Mouse (Mus musculus) lung, postnatal 0 days (tissue): ENCODE results near the gene Foxm1. TPM values are rescaled to one million over a fixed set of nuclear protein-coding genes. Genes with fewer than 3 reads are reported as not detected.

Experiments
- ATAC-seq: fragments of 200-750 bp; cut with Nextera tagmentation; 2 replicates; pipeline ENCODE4 v1.8.0; 2017; ENCODE audit warnings: moderate library complexity
- DNase-seq: peaks from one replicate; pipeline ENCODE4 v3.0.0-alpha.2; 2016; ENCODE audit warnings: low spot score
- H3K27ac ChIP-seq: fragments of 300-500 bp; sonication (generic); 2 replicates; pipeline ENCODE4 v1.5.1; 2014; ENCODE audit warnings: antibody characterized with exemption, mild to moderate bottlenecking, low read length, mixed read lengths
- H3K27me3 ChIP-seq: fragments of 300-500 bp; sonication (generic); replicated peaks from 2 replicates; pipeline ENCODE4 v1.6.1; 2014; ENCODE audit warnings: low read length, mixed read lengths; ENCODE audit not compliant: insufficient read depth
- H3K36me3 ChIP-seq: fragments of 300-500 bp; sonication (generic); 2 replicates; pipeline ENCODE4 v1.6.1; 2014; ENCODE audit warnings: low read length, mixed read lengths; ENCODE audit not compliant: insufficient read depth
- H3K4me1 ChIP-seq: fragments of 300-500 bp; sonication (generic); 2 replicates; pipeline ENCODE4 v1.6.1; 2014; ENCODE audit warnings: antibody characterized with exemption, low read depth, low read length, mixed read lengths; ENCODE audit not compliant: insufficient read depth
- H3K4me2 ChIP-seq: fragments of 300-500 bp; sonication (generic); replicated peaks from 2 replicates; pipeline ENCODE4 v1.6.1; 2014; ENCODE audit warnings: low read depth, mild to moderate bottlenecking, low read length, moderate library complexity, mixed read lengths
- H3K4me3 ChIP-seq: fragments of 300-500 bp; sonication (generic); 2 replicates; pipeline ENCODE4 v1.5.1; 2014; ENCODE audit warnings: low read depth, low read length
- H3K9ac ChIP-seq: fragments of 300-500 bp; sonication (generic); replicated peaks from 2 replicates; pipeline ENCODE4 v1.6.1; 2014; ENCODE audit warnings: low read depth, mild to moderate bottlenecking
- H3K9me3 ChIP-seq: fragments of 300-500 bp; sonication (generic); 2 replicates; pipeline ENCODE4 v1.6.1; 2016; ENCODE audit warnings: low read length, mixed read lengths
- CTCF ChIP-seq: IDR thresholded peaks from 2 replicates; pipeline ENCODE4 v1.5.1; 2016; ENCODE audit warnings: antibody characterized with exemption, mild to moderate bottlenecking
- EP300 ChIP-seq: IDR thresholded peaks from 2 replicates; pipeline ENCODE4 v1.6.1; 2016; ENCODE audit warnings: antibody characterized with exemption, mild to moderate bottlenecking, control low read depth
- WGBS: fragments of 180-500 bp; shearing (Covaris S2); extraction: QIAGEN DNeasy Blood & Tissue Kit; methylation state at CpG from one replicate; pipeline ENCODE4 v1.1.7; 2014; 5-methylcytosine and 5-hydroxymethylcytosine counted together
- polyA plus RNA-seq: library from polyadenylated mRNA; unstranded; fragments of >200 nt; fragmentation: Nextera tagmentation; extraction: Ambion mirVana; gene quantifications from 2 replicates; pipeline ENCODE4 v1.2.1, GENCODE M21; 2015

Gene Foxm1
- polyA plus RNA-seq, 1 experiment from 2014 or later = 1.3 TPM

DNA sequence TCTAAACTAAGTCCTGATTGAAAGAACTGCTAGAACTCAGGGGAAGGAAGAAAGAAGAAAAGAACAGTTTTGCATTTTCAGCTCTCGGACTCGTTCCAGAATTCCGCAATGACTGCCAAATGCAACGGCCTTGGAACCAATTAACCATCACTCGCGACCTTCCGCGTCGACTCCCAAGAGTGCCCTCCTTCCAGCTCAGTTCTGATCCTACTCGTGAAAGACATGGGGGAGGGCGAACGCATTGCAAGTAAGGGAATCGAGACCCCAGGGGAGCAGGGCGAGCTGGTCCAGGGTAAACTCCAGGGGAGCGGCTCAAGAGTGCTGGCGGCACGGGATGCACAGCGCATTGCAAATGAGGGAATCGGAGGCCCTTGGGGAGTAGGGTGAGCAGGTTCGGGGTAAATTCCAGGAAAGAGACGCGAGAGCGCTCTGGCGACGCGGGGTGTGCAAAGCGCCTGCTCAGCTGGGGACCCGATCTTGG is 7.5 kb upstream of the Foxm1 start:
- Histone ChIP-seq H3K4me2 (peak overlapping the region; percentile 91), H3K36me3 (no peaks in the 10 kb centered on the region), H3K9me3 (no peaks in the 10 kb centered on the region), H3K9ac (peak overlapping the region; percentile 51), H3K27me3 (no peaks in the 10 kb centered on the region), H3K4me1 (0 out of 2 replicates have a peak, but pooled peaks cover 3% of the 10 kb centered on the region), H3K27ac (peak overlapping the region; percentile 84), H3K4me3 (peak overlapping the region; percentile 77)
- DNase-seq = peak; percentile 49
- whole genome bisulfite sequencing = under 1% methylated on average over 27 of the region's 28 CpGs
- ATAC-seq = peak; percentile 63
- TF ChIP-seq CTCF = no peak
- TF ChIP-seq EP300 = no peak

- TF ChIP-seq CTCF (0 out of 2 replicates have a peak, but pooled peaks have one; percentile 0), EP300 (no peak)
- Histone ChIP-seq H3K9ac (peak within 1 kb of the TSS; percentile 51), H3K4me2 (peak within 1 kb of the TSS; percentile 91), H3K36me3 (no peaks in the 10 kb centered on the region), H3K9me3 (no peaks in the 10 kb centered on the region), H3K4me1 (0 out of 2 replicates have a peak, but pooled peaks cover 3% of the 10 kb centered on the region), H3K4me3 (peak within 1 kb of the TSS; percentile 77), H3K27ac (peak within 1 kb of the TSS; percentile 84), H3K27me3 (no peaks in the 10 kb centered on the region)
- ATAC-seq (peak; percentile 100), DNase-seq (peak; percentile 97)
- WGBS = 4% methylated on average over 35 of the region's 42 CpGs
These were observed 6.9 kb upstream of the Foxm1 start, which contains the start of gene Tulp3 for GRCm38 (mm10) chr6:128355726-128356416. TSS of gene Tulp3 (minus strand) at chr6:128355851.

DNA sequence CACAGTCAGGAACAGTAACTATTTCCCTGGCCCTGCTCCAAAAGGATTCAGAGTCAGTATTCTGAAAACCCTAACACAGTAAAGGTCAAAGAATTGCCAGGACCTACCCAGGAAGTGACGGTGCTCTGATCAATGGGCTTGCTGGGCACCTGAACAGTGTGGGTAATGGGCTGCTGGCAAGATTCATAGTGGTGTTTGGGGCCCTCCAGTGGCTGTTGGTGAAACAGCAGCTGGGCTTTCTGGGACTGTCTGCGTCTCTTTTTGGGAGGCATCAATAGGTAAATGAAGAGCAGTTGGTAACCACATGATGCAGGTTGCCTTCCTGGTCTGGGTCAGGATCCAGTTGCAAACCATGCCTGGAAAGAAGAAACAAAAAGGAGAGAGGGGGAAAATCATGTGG is 3.8 kb upstream of the Foxm1 start:
- Histone ChIP-seq H3K4me1 (0 out of 2 replicates have a peak, but pooled peaks cover 3% of the 10 kb centered on the region), H3K27me3 (no peaks in the 10 kb centered on the region), H3K9ac (no peak overlapping the region), H3K4me2 (no peak overlapping the region), H3K4me3 (no peak overlapping the region), H3K36me3 (no peaks in the 10 kb centered on the region), H3K9me3 (no peaks in the 10 kb centered on the region), H3K27ac (no peak overlapping the region)
- ATAC-seq (no peak), DNase-seq (peak; percentile 36)
- TF ChIP-seq EP300 (no peak), CTCF (peak; percentile 87)
- WGBS = 19% methylated on average over 2 of the region's 2 CpGs

DNA sequence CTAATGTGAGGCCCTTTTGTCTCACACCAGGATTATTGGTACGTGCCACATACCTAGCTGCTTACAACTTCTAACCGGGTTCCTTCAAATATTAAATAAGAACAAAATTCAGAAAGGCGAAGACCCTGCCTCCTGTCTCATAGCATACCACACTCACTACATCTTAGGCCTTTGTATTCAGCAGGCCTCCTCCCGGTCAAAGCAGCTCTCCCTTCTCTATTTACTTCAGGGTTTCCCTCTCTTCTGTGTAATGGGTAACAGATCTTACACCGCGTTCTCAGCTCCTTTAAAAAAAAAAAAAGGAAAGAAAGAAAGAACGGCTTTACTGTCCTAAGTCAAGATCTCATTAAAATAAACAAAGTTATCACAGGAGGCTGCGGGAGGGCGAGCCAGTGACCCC is 866 bp upstream of the Foxm1 start:
- no peak for DNase-seq
- TF ChIP-seq EP300 = no peak
- TF ChIP-seq CTCF = no peak
- peak overlapping the region; percentile 100 for H3K4me2 ChIP-seq
- peak overlapping the region; percentile 95 for H3K27ac ChIP-seq
- no peaks in the 10 kb centered on the region for H3K9me3 ChIP-seq
- 8% methylated on average over 9 of the region's 9 CpGs for WGBS
- ATAC-seq = no peak
- H3K9ac ChIP-seq = peak overlapping the region; percentile 88
- H3K36me3 ChIP-seq = no peaks in the 10 kb centered on the region
- peak overlapping the region; percentile 89 for H3K4me3 ChIP-seq
- no peaks in the 10 kb centered on the region for H3K4me1 ChIP-seq
- no peaks in the 10 kb centered on the region for H3K27me3 ChIP-seq

GRCm38 (mm10) chr6:128363007-128363825 is 449 bp downstream of the Foxm1 start:
- peak; percentile 15 for ATAC-seq
- peak; percentile 50 for DNase-seq
- WGBS = under 1% methylated on average over 30 of the region's 46 CpGs

DNA sequence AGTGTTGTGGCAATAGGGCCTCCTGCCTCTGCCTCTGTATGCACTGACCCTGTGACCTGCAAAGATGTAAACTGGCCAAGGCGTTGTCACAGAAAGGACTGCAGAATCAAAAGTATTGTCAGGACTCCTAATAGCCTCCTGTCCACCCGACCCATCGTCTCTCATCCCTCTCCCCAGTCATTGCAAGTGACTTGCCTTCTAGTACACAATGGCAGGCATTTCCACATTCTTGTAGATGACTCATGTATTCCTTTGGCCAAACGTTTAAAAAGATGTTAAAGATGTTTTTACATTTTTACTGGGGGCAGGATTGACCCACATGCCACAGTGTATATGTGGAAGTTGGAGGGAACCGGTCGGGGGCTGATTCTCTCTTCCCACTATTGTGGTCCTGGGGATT is 2.0 kb downstream of the Foxm1 start:
- 61% methylated on average over 6 of the region's 6 CpGs for WGBS
- Histone ChIP-seq H3K4me3 (no peak overlapping the region), H3K4me2 (no peak overlapping the region), H3K27me3 (no peaks in the 10 kb centered on the region), H3K9me3 (no peaks in the 10 kb centered on the region), H3K9ac (no peak overlapping the region), H3K27ac (no peak overlapping the region), H3K36me3 (no peaks in the 10 kb centered on the region), H3K4me1 (no peaks in the 10 kb centered on the region)
- DNase-seq (peak; percentile 38), ATAC-seq (no peak)
- TF ChIP-seq CTCF (no peak), EP300 (no peak)

More at GRCm38 (mm10) chr6:128363007-128363825, 449 bp downstream of the Foxm1 start:
- Histone ChIP-seq H3K9ac (peak overlapping the region; percentile 88), H3K9me3 (no peaks in the 10 kb centered on the region), H3K4me3 (peak overlapping the region; percentile 89), H3K27me3 (no peaks in the 10 kb centered on the region), H3K4me1 (no peaks in the 10 kb centered on the region), H3K4me2 (peak overlapping the region; percentile 100), H3K36me3 (no peaks in the 10 kb centered on the region), H3K27ac (peak overlapping the region; percentile 95)
- no peak for TF ChIP-seq CTCF
- no peak for TF ChIP-seq EP300
